Mouse (Mus musculus): Measurements from ENCODE around the gene Tmem92.

DNA sequence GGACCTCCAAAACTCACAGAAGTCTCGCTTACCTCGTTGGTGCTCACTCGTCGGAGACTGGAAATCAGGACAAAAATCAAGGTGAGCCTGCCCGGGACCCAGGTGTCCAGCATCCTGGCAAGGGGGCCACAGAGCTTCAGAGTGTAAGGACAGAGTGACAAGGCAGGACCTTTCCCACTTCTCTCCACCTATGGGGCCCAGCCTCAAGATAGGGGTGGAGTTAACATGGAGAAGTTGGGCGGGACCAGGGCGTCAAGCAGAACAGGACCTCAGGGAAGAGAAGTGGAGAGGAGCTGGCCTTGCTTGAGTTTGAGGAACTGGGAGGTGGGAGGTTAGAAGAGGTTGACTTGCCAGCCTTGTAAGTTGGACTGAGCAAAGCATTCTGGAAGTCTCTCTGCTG lies 21.7 kb downstream of the Tmem92 start:
- TF ChIP-seq CTCF (conservative IDR thresholded peaks at IDR 0.05; ENCODE audit: insufficient read depth, insufficient read length, low read depth, low read length) (no peak), POLR2A (IDR thresholded peaks at IDR 0.05; ENCODE audit: low read depth, low read length) (no peak)

Data from kidney, adult 2 months (tissue).